Mouse (Mus musculus) spleen, adult 10 weeks (tissue): ENCODE results near the gene Ctcfl. TPM values are rescaled to one million over a fixed set of nuclear protein-coding genes. Genes with fewer than 3 reads are reported as not detected.

ENCODE experiments used
- polyA plus RNA-seq: library from polyadenylated mRNA; stranded (reverse); fragments of 350-450 nt; fragmentation: Illumina TruSeq; extraction: RNeasy Lipid Tissue Mini Kit (QIAGEN cat#74804); gene quantifications from one replicate; pipeline ENCODE4 v1.2.3, GENCODE M21; 2015; ENCODE audit warnings: low replicate concordance; ENCODE audit not compliant: insufficient read depth

The Ctcfl gene
- polyA plus RNA-seq = not detected

GRCm38 (mm10) chr2:173119023-173119944, at the start of gene Ctcfl:
Gene Ctcfl, minus strand, starts transcription at chr2:173119525.

GRCm38 (mm10) chr2:173152436-173153151, 33.3 kb upstream of the Ctcfl start, which contains the start of gene Pck1:
Gene Pck1, plus strand, starts transcription at chr2:173153048.

Other genes with a start within 250 kb of the Ctcfl start
- gene Bmp7, start 179.2 kb downstream of the Ctcfl start, polyA plus RNA-seq = 0.23 TPM
- gene Spo11, start 141.8 kb downstream of the Ctcfl start, polyA plus RNA-seq = 2.9 TPM
- gene Rae1, start 119.4 kb downstream of the Ctcfl start, polyA plus RNA-seq = 80.4 TPM
- gene Rbm38, start 99.0 kb downstream of the Ctcfl start, polyA plus RNA-seq = 19.0 TPM
- gene Pck1, start 33.5 kb upstream of the Ctcfl start, polyA plus RNA-seq = 0.68 TPM
- gene Zbp1, start 99.4 kb upstream of the Ctcfl start, polyA plus RNA-seq = 43.6 TPM
- 3.3 TPM for gene Pmepa1, start 157.0 kb upstream of the Ctcfl start, polyA plus RNA-seq